Mouse (Mus musculus) liver, embryonic 12.5 days (tissue): Measurements from ENCODE around the gene Serpinb1c. TPM values are rescaled to one million over a fixed set of nuclear protein-coding genes. Genes with fewer than 3 reads are reported as not detected.
"Not testable (repeated sequence)": the region's sequence is repeated elsewhere in the genome, so short reads cannot be mapped to it uniquely, and the experiment has no call there.

ENCODE experiments used
- ATAC-seq: fragments of 200-750 bp; cut with Nextera tagmentation; 2 replicates; pipeline ENCODE4 v1.8.0; 2017; ENCODE audit warnings: moderate number of reproducible peaks, mild to moderate bottlenecking, moderate library complexity
- H3K27ac ChIP-seq: fragments of 300-500 bp; sonication (generic); 2 replicates; pipeline ENCODE4 v1.5.1; 2016; ENCODE audit warnings: mild to moderate bottlenecking
- H3K27me3 ChIP-seq: fragments of 300-500 bp; sonication (generic); replicated peaks from 2 replicates; pipeline ENCODE4 v1.6.1; 2016; ENCODE audit warnings: mild to moderate bottlenecking, moderate library complexity
- H3K36me3 ChIP-seq: fragments of 300-500 bp; sonication (generic); 2 replicates; pipeline ENCODE4 v1.6.1; 2016; ENCODE audit warnings: mild to moderate bottlenecking, moderate library complexity
- H3K4me1 ChIP-seq: fragments of 300-500 bp; sonication (generic); 2 replicates; pipeline ENCODE4 v1.6.1; 2016
- H3K4me2 ChIP-seq: fragments of 300-500 bp; sonication (generic); 2 replicates; pipeline ENCODE4 v1.6.1; 2016; ENCODE audit warnings: mild to moderate bottlenecking, moderate library complexity
- H3K4me3 ChIP-seq: fragments of 300-500 bp; sonication (generic); 2 replicates; pipeline ENCODE4 v1.5.1; 2016; ENCODE audit warnings: mild to moderate bottlenecking, moderate library complexity
- H3K9ac ChIP-seq: fragments of 300-500 bp; sonication (generic); 2 replicates; pipeline ENCODE4 v1.6.1; 2016; ENCODE audit warnings: mild to moderate bottlenecking, moderate library complexity
- H3K9me3 ChIP-seq: fragments of 300-500 bp; sonication (generic); replicated peaks from 2 replicates; pipeline ENCODE4 v1.6.1; 2016; ENCODE audit warnings: mild to moderate bottlenecking, moderate library complexity
- WGBS: fragments of 180-500 bp; shearing (Covaris S2); methylation state at CpG from one replicate; pipeline ENCODE4 v1.1.7; 2016; ENCODE audit not compliant: insufficient replicate concordance; 5-methylcytosine and 5-hydroxymethylcytosine counted together
- polyA plus RNA-seq: library from polyadenylated mRNA; unstranded; fragments of >200 nt; fragmentation: Nextera tagmentation; extraction: Ambion mirVana; gene quantifications from 2 replicates; pipeline ENCODE4 v1.2.1, GENCODE M21; 2016

Gene Serpinb1c
- polyA plus RNA-seq = 0.10 TPM in 1 of 2 replicates, not detected in the other

GRCm38 (mm10) chr13:32898111-32898510 is at the start of gene Serpinb1c:
Gene Serpinb1c, minus strand, starts transcription at chr13:32898211.
- no peak for ATAC-seq
- Histone ChIP-seq H3K9me3 (no peaks in the 10 kb centered on the region), H3K4me1 (no peaks in the 10 kb centered on the region), H3K36me3 (no peaks in the 10 kb centered on the region), H3K27ac (no peak within 1 kb of the TSS), H3K4me3 (no peak within 1 kb of the TSS), H3K4me2 (no peak within 1 kb of the TSS), H3K9ac (no peak within 1 kb of the TSS), H3K27me3 (no peaks in the 10 kb centered on the region)
- WGBS = 76% methylated on average over 2 of the region's 2 CpGs

DNA sequence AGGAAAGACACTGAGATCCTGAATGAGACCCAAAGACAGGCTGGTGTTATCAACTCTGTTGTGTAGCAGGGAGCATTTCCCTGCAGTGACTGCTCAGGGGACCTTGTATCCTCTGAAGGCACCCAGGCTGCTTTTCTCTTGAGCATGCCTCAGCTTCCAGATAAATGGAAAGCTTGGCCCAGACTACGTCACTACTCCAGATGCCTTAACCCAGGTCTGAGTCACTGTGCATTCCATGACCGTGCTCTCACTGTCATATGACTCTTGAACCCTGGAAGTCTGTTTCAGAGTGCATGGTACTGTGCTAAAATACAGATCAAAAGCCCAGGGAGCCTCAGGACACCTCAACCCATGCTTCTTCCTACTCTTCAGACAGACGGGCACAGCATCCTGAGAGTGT is 41.2 kb upstream of the Serpinb1c start:
- H3K27ac ChIP-seq, ATAC-seq: not testable (repeated sequence)
- WGBS = 52% methylated on average over 3 of the region's 3 CpGs

DNA sequence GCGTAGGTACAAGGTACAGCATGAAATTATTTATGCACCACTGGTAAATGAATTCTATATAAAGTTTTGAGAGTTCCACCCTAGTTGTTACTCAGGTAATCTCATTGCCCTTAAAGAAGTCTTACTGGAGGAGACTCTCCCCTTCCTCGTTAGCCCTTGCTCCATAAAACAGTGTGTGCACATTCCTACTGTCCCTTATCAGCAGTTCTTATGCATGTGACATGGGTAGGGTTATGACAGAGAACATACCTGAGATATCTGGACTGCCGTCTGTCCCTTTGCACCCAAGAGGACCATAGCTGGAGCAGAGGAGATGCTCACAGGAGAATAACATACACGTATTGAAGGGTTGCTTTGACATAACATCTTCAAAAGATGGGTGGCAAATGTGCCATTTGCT is 40.3 kb upstream of the Serpinb1c start:
- not testable (repeated sequence) for H3K4me3 ChIP-seq, H3K9me3 ChIP-seq, H3K36me3 ChIP-seq, H3K27me3 ChIP-seq, H3K9ac ChIP-seq, H3K27ac ChIP-seq, ATAC-seq, H3K4me2 ChIP-seq, H3K4me1 ChIP-seq
- WGBS = 58% methylated on average over 4 of the region's 4 CpGs

More for the DNA sequence above, 41.2 kb upstream of the Serpinb1c start:
- H3K4me3 ChIP-seq, H3K9ac ChIP-seq, H3K4me2 ChIP-seq, H3K27me3 ChIP-seq, H3K36me3 ChIP-seq, H3K9me3 ChIP-seq, H3K4me1 ChIP-seq: not testable (repeated sequence)

DNA sequence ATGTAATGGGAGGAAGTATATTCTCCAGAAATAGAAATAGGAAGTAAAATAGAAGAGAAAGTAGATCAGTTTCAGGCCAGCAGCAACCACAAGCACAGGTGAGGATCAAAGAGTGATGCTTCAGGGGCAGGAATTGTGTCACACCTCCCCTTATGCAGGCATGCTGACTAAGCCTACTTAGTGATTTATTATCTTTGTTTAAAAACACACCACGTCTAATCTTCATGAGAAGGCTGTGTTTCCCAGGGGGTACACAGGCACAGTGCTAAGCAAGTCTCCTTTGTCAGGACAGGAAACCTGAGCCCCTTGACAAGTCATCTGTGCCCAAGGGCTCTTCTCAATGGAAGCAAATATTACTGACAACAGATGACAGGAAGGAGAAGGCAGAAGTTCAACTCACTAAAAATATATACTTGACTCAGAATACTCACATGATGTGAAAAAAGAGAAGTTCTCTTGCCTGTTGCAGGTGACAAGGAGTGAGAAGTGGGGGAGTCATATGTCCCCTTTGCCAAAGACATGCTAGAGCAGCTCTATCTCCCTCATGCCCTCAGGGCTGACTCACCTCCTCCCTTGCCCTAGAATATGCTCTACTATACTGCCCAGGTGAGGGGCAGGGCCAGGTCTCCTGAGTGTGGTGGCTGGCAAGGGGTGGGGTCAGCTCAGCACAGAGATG is 36.8 kb upstream of the Serpinb1c start:
- Histone ChIP-seq H3K4me3 (no peak overlapping the region), H3K9me3 (no peaks in the 10 kb centered on the region), H3K27ac (no peak overlapping the region), H3K27me3 (no peaks in the 10 kb centered on the region), H3K36me3 (no peaks in the 10 kb centered on the region), H3K9ac (no peak overlapping the region), H3K4me1 (no peaks in the 10 kb centered on the region), H3K4me2 (no peak overlapping the region)
- no peak for ATAC-seq
- WGBS = 0% methylated on average over 1 of the region's 1 CpGs

DNA sequence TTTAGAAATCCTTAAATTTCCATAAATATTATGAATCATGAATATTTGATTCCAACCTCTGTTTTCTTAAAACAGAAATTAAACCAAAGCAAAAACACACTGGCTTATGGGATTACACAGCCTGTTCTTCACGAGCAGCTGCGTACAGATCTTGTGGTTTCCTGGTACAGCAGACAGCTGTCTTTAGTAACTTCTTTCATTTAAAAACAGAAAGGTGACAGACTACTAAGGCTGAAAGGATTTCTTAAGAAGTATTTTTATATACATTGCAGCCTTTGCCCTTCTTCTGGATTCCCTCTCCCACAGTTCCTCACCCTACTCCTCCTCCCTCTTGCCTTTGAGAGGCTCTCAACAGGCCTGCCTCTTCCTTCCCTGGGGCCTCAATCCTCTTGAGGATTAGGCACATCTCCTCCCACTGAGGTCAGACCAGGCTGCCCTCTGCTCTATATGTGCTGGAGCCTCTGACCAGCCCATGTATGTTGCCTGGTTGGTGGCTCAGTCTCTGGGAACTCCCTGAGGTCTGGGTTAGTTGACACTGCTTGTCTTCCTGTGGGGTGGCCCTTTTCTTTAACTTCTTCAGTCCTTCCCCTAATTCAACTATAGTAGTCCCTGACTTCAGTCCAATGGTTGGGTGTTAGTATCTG is 31.2 kb upstream of the Serpinb1c start:
- Histone ChIP-seq H3K4me3 (no peak overlapping the region), H3K27me3 (no peaks in the 10 kb centered on the region), H3K4me1 (peaks cover 6% of the 10 kb centered on the region; the same call in 1 of the 2 replicates), H3K4me2 (no peak overlapping the region), H3K36me3 (no peaks in the 10 kb centered on the region), H3K9me3 (no peaks in the 10 kb centered on the region), H3K9ac (no peak overlapping the region), H3K27ac (no peak overlapping the region)
- ATAC-seq = no peak
- 38% methylated on average over 2 of the region's 2 CpGs for WGBS

GRCm38 (mm10) chr13:32927241-32927640 is 29.2 kb upstream of the Serpinb1c start:
- H3K4me1 ChIP-seq = peaks cover 6% of the 10 kb centered on the region; the same call in 1 of the 2 replicates
- no peak overlapping the region for H3K4me2 ChIP-seq
- H3K27me3 ChIP-seq = no peaks in the 10 kb centered on the region
- no peak overlapping the region for H3K27ac ChIP-seq
- H3K9ac ChIP-seq = no peak overlapping the region
- no peak overlapping the region for H3K4me3 ChIP-seq
- 63% methylated on average over 1 of the region's 1 CpGs for WGBS
- no peaks in the 10 kb centered on the region for H3K36me3 ChIP-seq
- no peak for ATAC-seq
- H3K9me3 ChIP-seq = no peaks in the 10 kb centered on the region

DNA sequence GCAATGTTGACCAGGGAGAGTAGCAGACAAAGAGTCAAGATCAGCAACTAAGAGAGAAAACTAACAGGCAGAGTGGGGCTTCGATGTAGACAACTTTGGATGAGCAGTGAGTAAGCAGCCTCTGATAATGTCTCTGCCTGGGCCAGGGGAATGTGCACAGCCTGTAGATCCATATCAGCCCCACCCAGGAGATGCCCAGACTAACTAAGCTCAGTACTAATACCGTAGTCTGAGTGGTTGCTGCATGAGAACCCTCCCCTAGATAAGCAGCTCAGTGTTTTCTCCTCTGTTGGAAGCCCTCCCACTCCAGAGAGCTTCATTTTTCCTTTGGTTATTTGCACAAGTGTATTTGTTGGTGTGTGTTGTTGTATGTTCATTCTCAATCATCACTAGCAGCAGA is 28.6 kb upstream of the Serpinb1c start:
- no peak overlapping the region for H3K9ac ChIP-seq
- H3K4me1 ChIP-seq = peaks cover 6% of the 10 kb centered on the region; the same call in 1 of the 2 replicates
- H3K4me3 ChIP-seq = no peak overlapping the region
- WGBS = 61% methylated on average over 2 of the region's 2 CpGs
- ATAC-seq = no peak
- no peaks in the 10 kb centered on the region for H3K27me3 ChIP-seq
- no peaks in the 10 kb centered on the region for H3K36me3 ChIP-seq
- no peak overlapping the region for H3K27ac ChIP-seq
- H3K4me2 ChIP-seq = no peak overlapping the region
- no peaks in the 10 kb centered on the region for H3K9me3 ChIP-seq

GRCm38 (mm10) chr13:32924578-32925360 is 26.8 kb upstream of the Serpinb1c start:
- 47% methylated on average over 7 of the region's 7 CpGs for WGBS

DNA sequence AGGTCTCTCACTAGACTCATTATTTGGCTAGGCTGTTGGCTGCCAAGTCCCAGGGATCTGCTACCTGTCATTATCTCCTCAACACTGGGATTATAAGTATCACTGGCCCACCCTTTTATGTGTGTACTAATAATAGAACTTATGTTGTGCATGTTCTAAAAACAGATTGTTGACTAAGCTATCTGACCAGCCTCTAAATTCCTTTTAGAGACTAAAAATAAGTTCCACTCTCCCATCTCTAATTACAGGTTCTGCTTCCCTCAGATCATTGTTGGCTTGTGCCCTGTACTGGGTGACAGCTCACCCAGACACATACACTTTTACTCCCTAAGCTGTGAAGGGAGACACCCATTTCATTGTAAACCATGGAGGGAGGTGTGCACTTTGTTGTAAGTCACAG is 24.6 kb upstream of the Serpinb1c start:
- ATAC-seq = no peak
- H3K9ac ChIP-seq = no peak overlapping the region
- H3K4me1 ChIP-seq = peaks cover 6% of the 10 kb centered on the region; the same call in 1 of the 2 replicates
- H3K27ac ChIP-seq = no peak overlapping the region
- H3K4me2 ChIP-seq = no peak overlapping the region
- no peaks in the 10 kb centered on the region for H3K9me3 ChIP-seq
- no peak overlapping the region for H3K4me3 ChIP-seq
- H3K27me3 ChIP-seq = no peaks in the 10 kb centered on the region
- H3K36me3 ChIP-seq = no peaks in the 10 kb centered on the region

More at GRCm38 (mm10) chr13:32924578-32925360, 26.8 kb upstream of the Serpinb1c start:
- H3K27ac ChIP-seq = no peak overlapping the region
- H3K4me2 ChIP-seq = no peak overlapping the region
- H3K9ac ChIP-seq = no peak overlapping the region
- H3K4me1 ChIP-seq = peaks cover 6% of the 10 kb centered on the region; the same call in 1 of the 2 replicates
- H3K9me3 ChIP-seq = no peaks in the 10 kb centered on the region
- ATAC-seq = no peak
- no peak overlapping the region for H3K4me3 ChIP-seq
- no peaks in the 10 kb centered on the region for H3K27me3 ChIP-seq
- H3K36me3 ChIP-seq = no peaks in the 10 kb centered on the region

GRCm38 (mm10) chr13:32912770-32913380 is 14.9 kb upstream of the Serpinb1c start:
- Histone ChIP-seq H3K4me1 (no peaks in the 10 kb centered on the region), H3K9me3 (no peaks in the 10 kb centered on the region), H3K9ac (no peak overlapping the region), H3K27ac (no peak overlapping the region), H3K36me3 (no peaks in the 10 kb centered on the region), H3K4me2 (no peak overlapping the region), H3K27me3 (no peaks in the 10 kb centered on the region), H3K4me3 (no peak overlapping the region)
- ATAC-seq = no peak

GRCm38 (mm10) chr13:32908182-32908581 is 10.2 kb upstream of the Serpinb1c start:
- H3K36me3 ChIP-seq = no peaks in the 10 kb centered on the region
- WGBS = 49% methylated on average over 3 of the region's 3 CpGs
- ATAC-seq = no peak
- H3K9ac ChIP-seq = no peak overlapping the region
- no peak overlapping the region for H3K4me3 ChIP-seq
- H3K27me3 ChIP-seq = no peaks in the 10 kb centered on the region
- no peak overlapping the region for H3K27ac ChIP-seq
- no peak overlapping the region for H3K4me2 ChIP-seq
- H3K4me1 ChIP-seq = no peaks in the 10 kb centered on the region
- no peaks in the 10 kb centered on the region for H3K9me3 ChIP-seq
